Mouse (Mus musculus): ENCODE data around the gene Edc3. TPM values are rescaled to one million over a fixed set of nuclear protein-coding genes. Genes with fewer than 3 reads are reported as not detected.

Edc3 gene
- total RNA-seq, 1 experiment, result 10.2 TPM

DNA sequence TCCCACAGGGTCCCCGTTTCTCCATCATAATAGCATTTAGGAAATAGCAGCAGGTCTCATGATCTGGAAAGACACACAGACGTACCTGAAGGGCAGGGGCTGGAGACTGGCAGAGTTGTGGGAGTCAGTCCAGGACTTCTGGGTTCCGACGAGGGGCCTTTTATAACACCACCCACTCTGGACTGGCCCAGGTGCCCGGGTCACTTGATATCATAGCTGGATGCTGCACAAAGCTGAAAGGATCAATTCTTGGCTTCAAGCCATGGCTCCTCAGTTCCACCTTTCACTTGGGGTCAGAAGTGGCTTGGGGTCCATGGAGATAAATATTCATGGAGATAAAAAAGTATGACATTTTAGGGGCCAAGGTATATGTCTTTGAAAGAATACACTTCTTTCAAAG is 24.8 kb upstream of the Edc3 start, which contains the start of gene Cyp1a2:
Gene Cyp1a2, minus strand, starts transcription at position 184 of the 400 bp plus-strand sequence.
- TF ChIP-seq CHD2 (IDR thresholded peaks at IDR 0.05; ENCODE audit: low read depth, low read length) (no peak), ZNF384 (IDR thresholded peaks at IDR 0.05; ENCODE audit: low read depth, low read length) (no peak), MAFK (IDR thresholded peaks at IDR 0.05; ENCODE audit: insufficient read depth, low read depth, low read length) (no peak), ZC3H11A (IDR thresholded peaks at IDR 0.05; ENCODE audit: borderline replicate concordance, low read depth, low read length) (no peak), HCFC1 (IDR thresholded peaks at IDR 0.05; ENCODE audit: borderline replicate concordance, insufficient read depth, low read length) (no peak)

DNA sequence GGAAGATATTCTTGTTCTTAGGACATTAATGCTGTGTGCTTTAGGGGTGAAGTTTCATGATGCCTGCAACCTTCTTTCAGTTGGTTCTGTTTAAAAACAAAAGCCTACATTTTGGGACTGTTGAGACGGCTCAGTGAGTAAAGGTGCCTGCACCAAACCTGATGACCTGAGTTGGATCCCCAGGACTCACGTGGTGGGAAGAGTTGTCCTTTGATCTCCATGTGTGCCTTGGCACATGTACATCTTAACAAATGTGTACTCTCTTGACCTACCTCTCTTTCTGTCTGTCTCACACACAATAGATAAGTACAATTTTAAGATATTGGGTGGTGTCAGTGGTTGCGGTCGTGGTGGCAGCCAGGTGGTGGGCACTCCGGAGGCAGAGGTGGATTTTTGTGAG is 22.3 kb upstream of the Edc3 start:
- H3K9me3 ChIP-seq (ENCODE audit: control insufficient read depth, insufficient read depth, low read depth, low read length), result no peaks in the 10 kb centered on the region
- no peak for DNase-seq (ENCODE audit: low read depth, low spot score)
- H3K4me1 ChIP-seq (ENCODE audit: control insufficient read depth in 2 of 2, insufficient read depth in 2 of 2, low read length in 2 of 2, poor library complexity in 1 of 2), result no peaks in the 10 kb centered on the region
- no peaks in the 10 kb centered on the region for H3K36me3 ChIP-seq (ENCODE audit: control insufficient read depth, insufficient read depth, low read length, poor library complexity, severe bottlenecking)
- H3K27ac ChIP-seq (ENCODE audit: insufficient read depth, low read depth, low read length, poor library complexity, severe bottlenecking), result no peak overlapping the region
- TF ChIP-seq ZC3H11A (IDR thresholded peaks at IDR 0.05; ENCODE audit: borderline replicate concordance, low read depth, low read length), result no peak
- TF ChIP-seq MAFK (IDR thresholded peaks at IDR 0.05; ENCODE audit: insufficient read depth, low read depth, low read length), result no peak
- TF ChIP-seq ZNF384 (IDR thresholded peaks at IDR 0.05; ENCODE audit: low read depth, low read length), result no peak
- TF ChIP-seq CHD2 (IDR thresholded peaks at IDR 0.05; ENCODE audit: low read depth, low read length), result no peak
- no peak for TF ChIP-seq HCFC1 (IDR thresholded peaks at IDR 0.05; ENCODE audit: borderline replicate concordance, insufficient read depth, low read length)
- in situ Hi-C loops (cut with MboI; ENCODE audit: low sequenced_read_pairs in 2 of 2, unreplicated experiment in 2 of 2), result no loop called here
- H3K9ac ChIP-seq (ENCODE audit: insufficient read depth, low read depth, low read length, poor library complexity, severe bottlenecking), result no peak overlapping the region
- H3K4me3 ChIP-seq (ENCODE audit: insufficient read depth in 1 of 2, low read depth in 1 of 2, low read length in 2 of 2, poor library complexity in 1 of 2, severe bottlenecking in 1 of 2), result no peak overlapping the region

More for the DNA sequence above, 24.8 kb upstream of the Edc3 start, which contains the start of gene Cyp1a2:
- H3K4me1 ChIP-seq (ENCODE audit: control insufficient read depth in 2 of 2, insufficient read depth in 2 of 2, low read length in 2 of 2, poor library complexity in 1 of 2), result no peaks in the 10 kb centered on the region
- in situ Hi-C loops (cut with MboI; ENCODE audit: low sequenced_read_pairs in 2 of 2, unreplicated experiment in 2 of 2), result no loop called here
- no peak for DNase-seq (ENCODE audit: low read depth, low spot score)
- H3K4me3 ChIP-seq (ENCODE audit: insufficient read depth in 1 of 2, low read depth in 1 of 2, low read length in 2 of 2, poor library complexity in 1 of 2, severe bottlenecking in 1 of 2), result no peak within 1 kb of the TSS
- H3K36me3 ChIP-seq (ENCODE audit: control insufficient read depth, insufficient read depth, low read length, poor library complexity, severe bottlenecking), result no peaks in the 10 kb centered on the region
- H3K9me3 ChIP-seq (ENCODE audit: control insufficient read depth, insufficient read depth, low read depth, low read length), result no peaks in the 10 kb centered on the region
- no peak within 1 kb of the TSS for H3K9ac ChIP-seq (ENCODE audit: insufficient read depth, low read depth, low read length, poor library complexity, severe bottlenecking)
- H3K27ac ChIP-seq (ENCODE audit: insufficient read depth, low read depth, low read length, poor library complexity, severe bottlenecking), result no peak within 1 kb of the TSS

DNA sequence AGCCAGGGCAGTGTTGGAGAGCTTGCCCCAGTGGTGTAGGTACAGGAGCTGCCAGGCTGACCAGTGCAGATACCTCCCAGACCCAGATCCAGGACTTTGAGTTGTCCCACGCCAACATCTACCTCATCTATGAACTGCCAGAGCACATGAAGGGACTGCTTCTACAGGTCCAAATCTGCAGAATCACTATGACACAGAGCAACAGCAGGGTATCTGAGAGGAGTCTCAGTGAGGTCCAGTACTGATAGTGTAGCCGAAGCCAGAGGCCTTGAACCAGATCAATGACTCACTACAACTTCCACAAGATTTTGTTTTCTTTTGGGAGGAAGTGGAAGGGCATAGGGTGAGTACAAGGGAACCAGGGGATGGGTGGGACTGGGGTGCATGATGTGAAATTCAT is 20.6 kb upstream of the Edc3 start, which contains the start of gene Cyp1a1:
Gene Cyp1a1, plus strand, starts transcription at position 178 of the 400 bp plus-strand sequence.
- no peak for DNase-seq (ENCODE audit: low read depth, low spot score)
- Histone ChIP-seq H3K4me1 (ENCODE audit: control insufficient read depth in 2 of 2, insufficient read depth in 2 of 2, low read length in 2 of 2, poor library complexity in 1 of 2) (no peaks in the 10 kb centered on the region), H3K36me3 (ENCODE audit: control insufficient read depth, insufficient read depth, low read length, poor library complexity, severe bottlenecking) (no peaks in the 10 kb centered on the region), H3K27ac (ENCODE audit: insufficient read depth, low read depth, low read length, poor library complexity, severe bottlenecking) (no peak within 1 kb of the TSS), H3K9me3 (ENCODE audit: control insufficient read depth, insufficient read depth, low read depth, low read length) (no peaks in the 10 kb centered on the region), H3K9ac (ENCODE audit: insufficient read depth, low read depth, low read length, poor library complexity, severe bottlenecking) (no peak within 1 kb of the TSS), H3K4me3 (ENCODE audit: insufficient read depth in 1 of 2, low read depth in 1 of 2, low read length in 2 of 2, poor library complexity in 1 of 2, severe bottlenecking in 1 of 2) (no peak within 1 kb of the TSS)
- TF ChIP-seq ZC3H11A (IDR thresholded peaks at IDR 0.05; ENCODE audit: borderline replicate concordance, low read depth, low read length) (no peak), MAFK (IDR thresholded peaks at IDR 0.05; ENCODE audit: insufficient read depth, low read depth, low read length) (no peak), HCFC1 (IDR thresholded peaks at IDR 0.05; ENCODE audit: borderline replicate concordance, insufficient read depth, low read length) (no peak), CHD2 (IDR thresholded peaks at IDR 0.05; ENCODE audit: low read depth, low read length) (no peak)
- in situ Hi-C loops (cut with MboI; ENCODE audit: low sequenced_read_pairs in 2 of 2, unreplicated experiment in 2 of 2), result no loop called here

DNA sequence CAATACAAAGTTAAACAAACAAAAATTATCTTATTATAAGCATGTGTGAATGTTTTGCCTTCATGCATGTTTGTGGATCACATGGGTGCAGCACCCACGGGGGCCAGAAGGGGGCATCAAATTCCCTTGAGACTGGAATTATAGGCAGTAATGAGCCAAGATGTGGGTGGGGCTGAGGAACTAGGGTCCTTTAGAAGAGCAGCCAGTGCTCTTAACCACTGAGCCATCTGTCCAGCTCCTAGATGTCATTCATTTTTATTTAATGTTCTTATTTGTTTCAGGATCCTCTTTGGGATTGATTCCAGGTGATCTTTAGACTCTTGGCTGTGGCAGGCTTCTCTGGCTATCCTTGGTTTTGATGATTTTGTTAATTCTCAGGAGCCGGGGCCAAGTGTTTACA is 20.2 kb upstream of the Edc3 start:
- H3K9ac ChIP-seq (ENCODE audit: insufficient read depth, low read depth, low read length, poor library complexity, severe bottlenecking), result no peak overlapping the region
- no peak overlapping the region for H3K27ac ChIP-seq (ENCODE audit: insufficient read depth, low read depth, low read length, poor library complexity, severe bottlenecking)
- no peaks in the 10 kb centered on the region for H3K36me3 ChIP-seq (ENCODE audit: control insufficient read depth, insufficient read depth, low read length, poor library complexity, severe bottlenecking)
- no peaks in the 10 kb centered on the region for H3K9me3 ChIP-seq (ENCODE audit: control insufficient read depth, insufficient read depth, low read depth, low read length)
- peak; percentile 47 for DNase-seq (ENCODE audit: low read depth, low spot score)
- H3K4me3 ChIP-seq (ENCODE audit: insufficient read depth in 1 of 2, low read depth in 1 of 2, low read length in 2 of 2, poor library complexity in 1 of 2, severe bottlenecking in 1 of 2), result no peak overlapping the region
- H3K4me1 ChIP-seq (ENCODE audit: control insufficient read depth in 2 of 2, insufficient read depth in 2 of 2, low read length in 2 of 2, poor library complexity in 1 of 2), result no peaks in the 10 kb centered on the region
- in situ Hi-C loops (cut with MboI; ENCODE audit: low sequenced_read_pairs in 2 of 2, unreplicated experiment in 2 of 2), result no loop called here
- no peak for TF ChIP-seq CHD2 (IDR thresholded peaks at IDR 0.05; ENCODE audit: low read depth, low read length)
- TF ChIP-seq ZNF384 (IDR thresholded peaks at IDR 0.05; ENCODE audit: low read depth, low read length), result no peak
- no peak for TF ChIP-seq MAFK (IDR thresholded peaks at IDR 0.05; ENCODE audit: insufficient read depth, low read depth, low read length)
- TF ChIP-seq HCFC1 (IDR thresholded peaks at IDR 0.05; ENCODE audit: borderline replicate concordance, insufficient read depth, low read length), result no peak
- TF ChIP-seq ZC3H11A (IDR thresholded peaks at IDR 0.05; ENCODE audit: borderline replicate concordance, low read depth, low read length), result no peak

DNA sequence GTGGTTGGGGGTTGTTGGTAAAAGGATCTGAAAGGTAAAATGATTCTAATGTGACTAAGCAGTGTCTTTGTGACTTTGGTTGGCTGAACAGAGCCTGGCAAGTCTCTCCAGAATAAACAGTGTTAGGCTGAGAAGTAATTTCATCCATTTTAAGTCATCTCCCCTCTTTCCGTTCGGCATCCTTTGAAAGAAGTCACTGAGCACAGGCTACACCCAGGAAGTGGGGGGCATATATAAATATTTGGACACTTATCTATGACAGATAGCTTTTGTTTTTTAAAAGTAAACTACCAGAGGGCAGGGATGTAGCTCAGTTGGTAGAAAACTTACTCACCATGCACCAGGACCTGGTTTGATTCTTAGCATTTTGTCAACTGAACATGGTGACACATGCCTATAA is 19.7 kb upstream of the Edc3 start:
- Histone ChIP-seq H3K9ac (ENCODE audit: insufficient read depth, low read depth, low read length, poor library complexity, severe bottlenecking) (no peak overlapping the region), H3K4me1 (ENCODE audit: control insufficient read depth in 2 of 2, insufficient read depth in 2 of 2, low read length in 2 of 2, poor library complexity in 1 of 2) (no peaks in the 10 kb centered on the region), H3K9me3 (ENCODE audit: control insufficient read depth, insufficient read depth, low read depth, low read length) (no peaks in the 10 kb centered on the region), H3K27ac (ENCODE audit: insufficient read depth, low read depth, low read length, poor library complexity, severe bottlenecking) (no peak overlapping the region), H3K36me3 (ENCODE audit: control insufficient read depth, insufficient read depth, low read length, poor library complexity, severe bottlenecking) (no peaks in the 10 kb centered on the region), H3K4me3 (ENCODE audit: insufficient read depth in 1 of 2, low read depth in 1 of 2, low read length in 2 of 2, poor library complexity in 1 of 2, severe bottlenecking in 1 of 2) (no peak overlapping the region)
- TF ChIP-seq CHD2 (IDR thresholded peaks at IDR 0.05; ENCODE audit: low read depth, low read length) (no peak), ZC3H11A (IDR thresholded peaks at IDR 0.05; ENCODE audit: borderline replicate concordance, low read depth, low read length) (no peak), ZNF384 (IDR thresholded peaks at IDR 0.05; ENCODE audit: low read depth, low read length) (no peak), MAFK (IDR thresholded peaks at IDR 0.05; ENCODE audit: insufficient read depth, low read depth, low read length) (no peak)
- in situ Hi-C loops (cut with MboI; ENCODE audit: low sequenced_read_pairs in 2 of 2, unreplicated experiment in 2 of 2), result no loop called here
- DNase-seq (ENCODE audit: low read depth, low spot score), result no peak

Data from ES-E14 (cell line).